Mouse (Mus musculus) myocyte (in vitro differentiated cells): ENCODE data around the gene Ep300. TPM values are rescaled to one million over a fixed set of nuclear protein-coding genes. Genes with fewer than 3 reads are reported as not detected.

Experiments
- H3K27me3 ChIP-seq: one replicate; pipeline ENCODE4 v1.6.1; 2011; ENCODE audit not compliant: control insufficient read depth, insufficient read depth, insufficient read length
- H3K36me3 ChIP-seq: one replicate; pipeline ENCODE4 v1.6.1; 2011; ENCODE audit not compliant: control insufficient read depth, insufficient read depth
- H3K4me2 ChIP-seq: one replicate; pipeline ENCODE4 v1.6.1; 2011; ENCODE audit warnings: low read depth, control low read depth
- H3K4me3 ChIP-seq: one replicate; pipeline ENCODE4 v1.5.1; 2011; ENCODE audit warnings: mild to moderate bottlenecking, control low read depth, moderate library complexity
- H3K79me2 ChIP-seq: one replicate; pipeline ENCODE4 v1.6.1; 2011; ENCODE audit not compliant: control insufficient read depth, insufficient read depth
- H3ac ChIP-seq: one replicate; pipeline ENCODE4 v1.6.1; 2011; ENCODE audit not compliant: control insufficient read depth, insufficient read length
- CEBPB ChIP-seq: IDR thresholded peaks from 2 replicates; pipeline ENCODE4 v1.6.1; 2011; ENCODE audit warnings: mild to moderate bottlenecking, moderate library complexity; ENCODE audit not compliant: poor library complexity, insufficient read depth, severe bottlenecking
- E2F4 ChIP-seq: IDR thresholded peaks from one replicate; pipeline ENCODE4 v1.6.1; 2011; ENCODE audit warnings: mild to moderate bottlenecking, control low read depth, moderate library complexity; ENCODE audit not compliant: insufficient read depth
- MAX ChIP-seq: IDR thresholded peaks from one replicate; pipeline ENCODE4 v1.6.1; 2011; ENCODE audit warnings: low read depth, mild to moderate bottlenecking, control low read depth
- MYOD1 ChIP-seq, 3 experiments: IDR thresholded peaks; one replicate each; pipeline ENCODE4 v1.6.1; 2011; ENCODE audit warnings: control low read depth in 2 of 3, low read depth in 2 of 3, mild to moderate bottlenecking in 2 of 3, moderate library complexity in 1 of 3; ENCODE audit not compliant: insufficient read length in 2 of 3, control insufficient read depth in 1 of 3
- MYOG ChIP-seq, 3 experiments: IDR thresholded peaks; one replicate each; pipeline ENCODE4 v1.6.1; 2011; ENCODE audit warnings: control low read depth in 2 of 3, low read depth in 2 of 3, mild to moderate bottlenecking in 2 of 3; ENCODE audit not compliant: insufficient read length in 2 of 3, control insufficient read depth in 1 of 3, insufficient read depth in 1 of 3
- POLR2A ChIP-seq: IDR thresholded peaks from one replicate; pipeline ENCODE4 v1.6.1; 2011; ENCODE audit warnings: low read depth, mild to moderate bottlenecking, control low read depth, moderate library complexity; ENCODE audit not compliant: insufficient read length
- POLR2AphosphoS2 ChIP-seq: IDR thresholded peaks from one replicate; pipeline ENCODE4 v1.6.1; 2011; ENCODE audit warnings: low read depth, control low read depth; ENCODE audit not compliant: insufficient read length
- REST ChIP-seq: IDR thresholded peaks from one replicate; pipeline ENCODE4 v1.6.1; 2011; ENCODE audit warnings: mild to moderate bottlenecking, control low read depth, moderate library complexity; ENCODE audit not compliant: insufficient read depth, insufficient read length
- SRF ChIP-seq: IDR thresholded peaks from one replicate; pipeline ENCODE4 v1.6.1; 2011; ENCODE audit warnings: low read depth; ENCODE audit not compliant: control insufficient read depth, insufficient read length
- TCF12 ChIP-seq: IDR thresholded peaks from one replicate; pipeline ENCODE4 v1.6.1; 2011; ENCODE audit warnings: mild to moderate bottlenecking, control low read depth; ENCODE audit not compliant: poor library complexity, insufficient read depth, severe bottlenecking
- TCF3 ChIP-seq: IDR thresholded peaks from one replicate; pipeline ENCODE4 v1.6.1; 2011; ENCODE audit warnings: low read depth, control low read depth; ENCODE audit not compliant: insufficient read length
- USF1 ChIP-seq: IDR thresholded peaks from one replicate; pipeline ENCODE4 v1.6.1; 2011; ENCODE audit warnings: low read depth, mild to moderate bottlenecking, control low read depth, moderate library complexity
- polyA plus RNA-seq: library from polyadenylated mRNA; unstranded; fragments of >200 nt; fragmentation: generic; extraction: Trizol; gene quantifications from one replicate; pipeline ENCODE4 v1.2.1, GENCODE M21; 2012; ENCODE audit warnings: missing spikeins

The Ep300 gene
- polyA plus RNA-seq, 1 experiment, result 17.7 TPM

DNA sequence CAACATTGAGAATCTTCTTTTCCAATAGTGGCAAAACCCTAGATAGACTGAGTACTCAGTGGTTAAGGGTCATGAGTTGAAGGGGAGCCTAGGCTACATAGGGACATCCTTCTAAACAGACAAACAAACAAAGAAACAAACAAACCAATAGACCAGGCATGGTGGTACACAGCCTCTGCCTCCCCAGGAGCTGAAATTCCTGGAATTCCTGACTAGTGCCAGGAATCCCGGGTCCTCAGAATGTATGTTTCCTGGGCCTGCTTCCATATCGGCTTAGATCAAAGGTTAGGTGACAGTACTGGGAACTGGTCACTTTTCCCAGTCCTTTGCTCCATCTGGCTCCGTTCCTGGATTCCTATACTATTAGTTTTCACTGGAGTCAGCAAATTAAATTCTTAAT is 23.6 kb upstream of the Ep300 start:
- no peaks in the 10 kb centered on the region for H3K79me2 ChIP-seq
- peaks cover 15% of the 10 kb centered on the region for H3K27me3 ChIP-seq
- no peak overlapping the region for H3ac ChIP-seq
- H3K4me2 ChIP-seq, result no peak overlapping the region
- no peak overlapping the region for H3K4me3 ChIP-seq
- TF ChIP-seq TCF3, result no peak
- no peak for TF ChIP-seq POLR2AphosphoS2
- no peak for TF ChIP-seq E2F4
- TF ChIP-seq CEBPB, result no peak
- no peak for TF ChIP-seq USF1
- TF ChIP-seq TCF12, result no peak
- no peak for TF ChIP-seq MYOD1 (IDR thresholded peaks at IDR 0.05; ENCODE audit: control insufficient read depth in 1 of 3, insufficient read length in 2 of 3, low read depth in 2 of 3)
- TF ChIP-seq MYOG (IDR thresholded peaks at IDR 0.05; ENCODE audit: control insufficient read depth in 1 of 3, insufficient read depth in 1 of 3, insufficient read length in 2 of 3, low read depth in 2 of 3), result no peak
- H3K36me3 ChIP-seq, result no peaks in the 10 kb centered on the region

DNA sequence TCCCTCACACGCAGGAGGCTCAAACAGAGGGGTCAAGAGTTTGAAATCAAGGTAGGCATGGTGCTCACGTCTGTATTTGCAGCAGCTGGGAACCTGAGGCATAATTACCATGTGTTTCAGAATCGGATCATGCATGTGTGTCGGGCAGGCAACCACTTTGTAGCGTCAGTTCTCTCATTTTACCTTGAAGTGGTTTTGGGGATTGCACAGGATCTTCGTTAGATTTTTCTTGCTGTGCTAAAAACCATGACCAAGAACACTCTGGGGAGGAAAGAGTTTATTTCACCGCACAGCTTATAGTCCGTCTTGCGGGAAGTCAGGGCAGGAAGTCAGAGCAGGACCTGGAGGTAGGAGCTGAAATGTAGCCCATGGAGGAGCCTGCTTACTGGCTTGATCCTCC is 23.2 kb upstream of the Ep300 start:
- H3ac ChIP-seq, result no peak overlapping the region
- H3K4me2 ChIP-seq, result no peak overlapping the region
- H3K27me3 ChIP-seq, result peaks cover 15% of the 10 kb centered on the region
- no peaks in the 10 kb centered on the region for H3K36me3 ChIP-seq
- H3K4me3 ChIP-seq, result no peak overlapping the region
- no peaks in the 10 kb centered on the region for H3K79me2 ChIP-seq
- no peak for TF ChIP-seq TCF3
- TF ChIP-seq USF1, result no peak
- no peak for TF ChIP-seq MYOG (IDR thresholded peaks at IDR 0.05; ENCODE audit: control insufficient read depth in 1 of 3, insufficient read depth in 1 of 3, insufficient read length in 2 of 3, low read depth in 2 of 3)
- no peak for TF ChIP-seq SRF
- no peak for TF ChIP-seq POLR2AphosphoS2
- TF ChIP-seq REST, result no peak
- no peak for TF ChIP-seq MAX
- no peak for TF ChIP-seq CEBPB
- no peak for TF ChIP-seq E2F4
- TF ChIP-seq MYOD1 (IDR thresholded peaks at IDR 0.05; ENCODE audit: control insufficient read depth in 1 of 3, insufficient read length in 2 of 3, low read depth in 2 of 3), result no peak
- no peak for TF ChIP-seq POLR2A
- TF ChIP-seq TCF12, result no peak

DNA sequence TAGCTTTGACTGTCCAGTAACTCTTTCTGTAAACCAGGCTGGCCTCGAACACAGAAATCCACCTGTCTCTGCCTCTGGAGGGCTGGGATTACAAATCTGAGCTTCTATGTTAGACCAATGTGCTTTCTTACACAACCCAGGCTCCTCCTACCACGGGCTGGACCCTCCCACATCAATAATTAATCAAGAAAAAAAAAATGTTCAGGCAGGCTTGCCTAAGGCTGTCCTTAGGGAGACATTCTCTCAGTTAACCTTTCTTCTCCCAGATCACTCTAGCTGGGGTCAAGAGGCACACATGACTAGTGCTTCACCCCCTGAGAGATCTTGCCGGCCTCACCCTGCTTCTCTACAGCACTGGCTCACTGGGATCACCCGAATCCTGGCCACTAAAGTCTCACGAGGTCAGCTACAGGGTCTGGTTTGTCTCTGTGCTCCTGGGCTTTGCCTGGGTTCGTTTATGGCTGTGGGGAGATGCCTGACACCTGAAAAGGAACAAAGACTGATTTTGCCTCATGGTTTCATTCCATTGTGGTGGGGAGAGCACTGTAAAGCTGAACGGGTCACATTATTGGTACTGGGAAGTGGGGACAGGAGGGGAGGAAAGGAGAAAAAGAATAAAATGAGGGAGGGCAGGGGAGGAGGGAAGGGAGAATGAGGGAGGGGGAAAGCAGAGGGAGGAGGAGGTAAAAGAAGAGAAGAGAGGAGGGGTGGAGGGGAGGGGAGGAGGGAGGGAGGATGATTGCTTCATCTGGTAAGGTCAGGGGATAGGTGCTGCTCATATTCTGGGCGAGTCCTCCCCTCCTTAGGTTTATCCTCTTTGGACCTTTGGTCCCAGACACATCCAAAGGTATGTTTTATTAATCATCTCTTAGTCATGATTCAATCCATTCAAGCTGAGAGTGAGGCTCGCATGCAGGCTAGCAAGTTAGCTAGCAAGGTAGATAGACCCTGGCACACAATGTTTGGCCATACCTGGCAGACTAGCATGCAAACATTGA is 22.4 kb upstream of the Ep300 start:
- no peaks in the 10 kb centered on the region for H3K36me3 ChIP-seq
- peaks cover 15% of the 10 kb centered on the region for H3K27me3 ChIP-seq
- H3K4me2 ChIP-seq, result no peak overlapping the region
- H3ac ChIP-seq, result no peak overlapping the region
- H3K79me2 ChIP-seq, result no peaks in the 10 kb centered on the region
- H3K4me3 ChIP-seq, result no peak overlapping the region
- TF ChIP-seq CEBPB, result no peak
- TF ChIP-seq MYOG (IDR thresholded peaks at IDR 0.05; ENCODE audit: control insufficient read depth in 1 of 3, insufficient read depth in 1 of 3, insufficient read length in 2 of 3, low read depth in 2 of 3), result no peak
- TF ChIP-seq E2F4, result no peak
- TF ChIP-seq MYOD1 (IDR thresholded peaks at IDR 0.05; ENCODE audit: control insufficient read depth in 1 of 3, insufficient read length in 2 of 3, low read depth in 2 of 3), result no peak
- TF ChIP-seq USF1, result no peak
- TF ChIP-seq POLR2A, result no peak
- no peak for TF ChIP-seq POLR2AphosphoS2
- TF ChIP-seq SRF, result no peak
- TF ChIP-seq TCF12, result no peak

DNA sequence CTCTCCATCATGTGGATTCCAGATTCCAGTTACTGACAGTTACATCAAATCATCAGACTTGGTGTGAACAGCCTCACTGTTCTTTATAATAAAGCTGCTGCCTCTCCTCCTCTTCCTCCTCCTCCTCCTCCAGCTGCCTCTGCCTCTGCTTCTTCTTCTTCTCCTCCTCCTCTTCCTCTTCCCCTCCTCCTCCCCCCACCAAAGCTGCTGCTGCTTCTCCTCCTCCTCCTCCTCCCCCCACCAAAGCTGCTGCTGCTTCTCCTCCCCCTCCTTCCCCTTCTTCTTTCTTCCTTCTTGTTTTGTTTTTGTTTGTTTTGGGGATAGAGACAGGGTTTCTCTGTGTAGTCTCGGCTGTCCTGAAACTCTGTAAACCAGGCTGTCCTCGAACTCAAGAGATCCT is 17.1 kb upstream of the Ep300 start:
- TF ChIP-seq TCF12 (no peak), SRF (no peak), E2F4 (no peak), POLR2AphosphoS2 (no peak), MYOG (IDR thresholded peaks at IDR 0.05; ENCODE audit: control insufficient read depth in 1 of 3, insufficient read depth in 1 of 3, insufficient read length in 2 of 3, low read depth in 2 of 3) (no peak), REST (no peak), MAX (no peak), POLR2A (no peak), TCF3 (no peak), CEBPB (no peak)
- H3K4me3 ChIP-seq, result no peak overlapping the region
- no peaks in the 10 kb centered on the region for H3K27me3 ChIP-seq
- H3K79me2 ChIP-seq, result no peaks in the 10 kb centered on the region
- H3K4me2 ChIP-seq, result no peak overlapping the region
- no peaks in the 10 kb centered on the region for H3K36me3 ChIP-seq
- H3ac ChIP-seq, result no peak overlapping the region

DNA sequence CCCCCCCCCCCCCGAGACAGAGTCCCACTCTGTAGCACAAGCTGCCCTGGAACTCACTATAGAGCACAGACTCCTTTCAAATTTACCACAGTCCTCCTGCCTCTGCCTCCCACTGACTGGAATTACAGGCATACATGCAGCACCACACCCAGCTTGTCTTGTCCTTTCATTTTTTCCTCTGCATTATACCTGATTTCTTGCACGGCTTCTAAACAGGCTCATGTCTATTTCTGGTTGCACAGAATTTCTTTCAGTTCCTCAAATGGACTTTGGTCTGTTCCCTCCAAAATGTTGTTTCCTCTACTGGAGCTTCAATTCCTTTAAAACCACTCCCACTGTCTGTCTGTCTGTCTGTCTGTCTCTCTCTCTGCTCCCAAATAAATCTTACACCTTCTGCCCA is 16.6 kb upstream of the Ep300 start:
- no peak overlapping the region for H3K4me3 ChIP-seq
- H3K79me2 ChIP-seq, result no peaks in the 10 kb centered on the region
- no peaks in the 10 kb centered on the region for H3K27me3 ChIP-seq
- no peak overlapping the region for H3ac ChIP-seq
- no peak for TF ChIP-seq E2F4
- no peak for TF ChIP-seq CEBPB
- no peak for TF ChIP-seq POLR2AphosphoS2
- no peak for TF ChIP-seq MYOD1 (IDR thresholded peaks at IDR 0.05; ENCODE audit: control insufficient read depth in 1 of 3, insufficient read length in 2 of 3, low read depth in 2 of 3)
- no peak for TF ChIP-seq TCF12
- no peak for TF ChIP-seq USF1
- TF ChIP-seq TCF3, result no peak
- TF ChIP-seq MYOG (IDR thresholded peaks at IDR 0.05; ENCODE audit: control insufficient read depth in 1 of 3, insufficient read depth in 1 of 3, insufficient read length in 2 of 3, low read depth in 2 of 3), result no peak
- TF ChIP-seq MAX, result no peak
- TF ChIP-seq REST, result no peak
- no peak for TF ChIP-seq POLR2A
- TF ChIP-seq SRF, result no peak
- no peaks in the 10 kb centered on the region for H3K36me3 ChIP-seq
- no peak overlapping the region for H3K4me2 ChIP-seq
